Mouse (Mus musculus) bone marrow, adult 2 months (tissue): ENCODE measurements at regions not wholly inside any gene's neighbourhood (a gene's known extent, or its start where the extent isn't known, plus 50 kb on each side); places are given as distances from the start of the nearest gene placed in this dataset.
A peak's percentile ranks its signal among the peaks of the same experiment; 100 is the strongest.

Experiments used
- H3K27ac ChIP-seq: fragments of 200-500 bp; 2 replicates; pipeline ENCODE4 v1.5.1; 2012; ENCODE audit warnings: low read depth, mild to moderate bottlenecking, control low read depth, inconsistent platforms, low read length; ENCODE audit not compliant: control insufficient read depth, poor library complexity, insufficient read depth
- H3K4me1 ChIP-seq: fragments of 200-500 bp; 2 replicates; pipeline ENCODE4 v1.6.1; 2011; ENCODE audit warnings: low read length; ENCODE audit not compliant: control insufficient read depth, insufficient read depth
- H3K4me3 ChIP-seq: fragments of 200-500 bp; replicated peaks from 2 replicates; pipeline ENCODE3; 2011; ENCODE audit warnings: mild to moderate bottlenecking, low read depth, low read length, control low read depth; ENCODE audit not compliant: control insufficient read depth
- CTCF ChIP-seq: fragments of 200-500 bp; IDR thresholded peaks from 2 replicates; pipeline ENCODE4 v1.5.1; 2011; ENCODE audit warnings: low read length, control low read depth; ENCODE audit not compliant: control insufficient read depth, insufficient read depth
- POLR2A ChIP-seq: fragments of 200-500 bp; IDR thresholded peaks from 2 replicates; pipeline ENCODE4 v1.6.1; 2011; ENCODE audit warnings: low read depth, mild to moderate bottlenecking, control low read depth, low read length, borderline replicate concordance; ENCODE audit not compliant: control insufficient read depth
- WGBS: fragments of 180-500 bp; shearing (Covaris S2); methylation state at CpG from one replicate; pipeline ENCODE4 v1.1.7; 2018; 5-methylcytosine and 5-hydroxymethylcytosine counted together

DNA sequence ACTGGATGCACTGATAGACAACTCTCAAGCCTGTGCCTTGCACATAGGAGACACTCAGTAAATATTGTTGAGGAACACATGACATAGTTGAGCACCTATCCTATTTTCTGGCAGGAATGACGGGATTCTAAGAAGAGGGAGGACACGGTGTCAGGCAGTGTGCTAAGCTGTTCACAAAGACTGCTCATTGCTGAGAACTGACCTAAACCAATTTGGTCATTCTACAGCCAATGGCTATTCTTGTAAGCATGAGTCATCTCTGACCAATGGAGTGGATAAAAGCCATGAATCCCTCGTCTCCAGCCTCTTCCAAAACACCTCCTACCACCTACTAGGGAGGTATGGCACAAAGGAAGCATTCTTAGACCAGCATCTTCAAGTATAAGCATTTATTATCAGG, 75.7 kb upstream of the Kit start:
- Histone ChIP-seq H3K4me3 (no peak overlapping the region), H3K27ac (no peak overlapping the region), H3K4me1 (no peaks in the 10 kb centered on the region)
- WGBS = 78% methylated on average over 3 of the region's 3 CpGs
- TF ChIP-seq CTCF = no peak
- TF ChIP-seq POLR2A = no peak

DNA sequence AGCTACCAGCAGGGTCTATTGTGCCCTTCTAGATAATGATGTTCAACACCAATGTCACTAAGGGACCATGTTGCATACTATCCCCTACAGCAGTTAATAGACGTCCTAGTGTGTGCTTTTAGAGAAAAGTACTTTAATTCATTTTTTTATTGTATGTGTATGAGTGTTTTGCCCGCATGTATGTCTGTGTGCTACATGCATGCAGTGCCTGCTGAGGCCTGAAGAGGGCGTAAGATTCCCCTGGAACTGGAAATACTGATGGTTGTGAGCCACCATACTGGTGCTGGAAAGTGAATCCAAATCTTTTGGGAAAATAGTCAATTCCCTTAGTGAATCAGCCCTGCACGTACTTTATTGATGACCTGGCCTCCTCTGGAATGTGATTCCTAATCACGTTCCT, 75.0 kb upstream of the Kit start:
- Histone ChIP-seq H3K4me3 (no peak overlapping the region), H3K4me1 (no peaks in the 10 kb centered on the region), H3K27ac (no peak overlapping the region)
- TF ChIP-seq CTCF (peak; percentile 18; the same call in 1 of the 2 replicates), POLR2A (no peak)
- WGBS = 86% methylated on average over 5 of the region's 5 CpGs

DNA sequence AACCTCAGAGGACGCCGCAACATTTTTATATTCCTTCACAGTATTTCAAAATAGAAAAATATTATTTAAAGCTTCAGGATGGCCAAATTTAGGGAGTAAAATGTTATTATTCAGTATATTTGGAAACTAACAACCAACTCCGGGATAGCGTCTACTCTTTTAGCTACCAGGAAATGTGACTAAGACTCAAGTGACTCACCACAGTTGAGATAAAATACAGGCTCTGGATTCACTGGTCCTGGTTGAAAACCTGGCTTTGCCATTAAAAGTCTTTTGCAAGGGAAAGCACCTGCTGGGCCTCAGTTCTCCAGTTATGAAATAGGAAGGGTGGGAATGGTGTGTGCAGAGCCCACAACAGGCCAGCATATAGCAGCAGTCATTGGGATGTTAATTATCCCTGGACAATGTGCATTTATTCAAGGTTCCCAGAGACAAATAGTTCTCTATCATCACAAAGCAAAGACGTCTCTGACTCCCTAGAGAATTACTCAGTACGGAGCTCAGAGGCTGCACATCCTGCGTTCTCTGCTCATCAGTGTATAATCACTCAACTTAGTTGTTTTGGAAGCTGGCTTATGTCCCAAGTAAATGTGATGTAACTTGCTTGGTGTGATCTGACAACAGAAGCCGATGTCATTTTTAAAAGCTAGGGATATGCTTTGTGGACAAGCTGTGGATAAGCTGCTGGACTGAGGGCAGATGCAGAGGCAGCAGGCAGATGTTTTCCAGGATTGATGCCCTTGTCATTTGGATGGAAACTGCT, 73.9 kb upstream of the Kit start:
- Histone ChIP-seq H3K27ac (no peak overlapping the region), H3K4me1 (no peaks in the 10 kb centered on the region), H3K4me3 (no peak overlapping the region)
- TF ChIP-seq POLR2A = no peak
- no peak for TF ChIP-seq CTCF
- 79% methylated on average over 8 of the region's 8 CpGs for WGBS

DNA sequence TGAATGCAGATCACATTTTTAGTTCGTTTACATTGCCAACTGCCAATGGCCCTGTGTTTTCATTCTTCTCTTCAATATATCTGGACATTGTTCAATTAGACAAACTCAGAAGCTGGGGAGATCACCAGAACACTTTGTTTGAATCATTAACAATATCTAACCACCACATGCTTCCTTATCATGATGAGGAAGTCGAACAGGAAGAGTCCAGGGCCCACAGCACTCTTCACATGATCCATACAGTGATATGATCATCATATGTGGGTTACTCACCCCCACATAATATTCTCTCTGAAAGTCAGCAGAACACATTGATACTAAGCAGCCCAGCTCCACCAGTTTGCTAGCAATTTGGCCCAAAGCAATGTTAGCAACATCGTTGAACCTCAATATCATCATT, 71.0 kb upstream of the Kit start:
- TF ChIP-seq CTCF (no peak), POLR2A (no peak)
- Histone ChIP-seq H3K27ac (no peak overlapping the region), H3K4me3 (no peak overlapping the region), H3K4me1 (no peaks in the 10 kb centered on the region)
- WGBS = 41% methylated on average over 3 of the region's 3 CpGs

DNA sequence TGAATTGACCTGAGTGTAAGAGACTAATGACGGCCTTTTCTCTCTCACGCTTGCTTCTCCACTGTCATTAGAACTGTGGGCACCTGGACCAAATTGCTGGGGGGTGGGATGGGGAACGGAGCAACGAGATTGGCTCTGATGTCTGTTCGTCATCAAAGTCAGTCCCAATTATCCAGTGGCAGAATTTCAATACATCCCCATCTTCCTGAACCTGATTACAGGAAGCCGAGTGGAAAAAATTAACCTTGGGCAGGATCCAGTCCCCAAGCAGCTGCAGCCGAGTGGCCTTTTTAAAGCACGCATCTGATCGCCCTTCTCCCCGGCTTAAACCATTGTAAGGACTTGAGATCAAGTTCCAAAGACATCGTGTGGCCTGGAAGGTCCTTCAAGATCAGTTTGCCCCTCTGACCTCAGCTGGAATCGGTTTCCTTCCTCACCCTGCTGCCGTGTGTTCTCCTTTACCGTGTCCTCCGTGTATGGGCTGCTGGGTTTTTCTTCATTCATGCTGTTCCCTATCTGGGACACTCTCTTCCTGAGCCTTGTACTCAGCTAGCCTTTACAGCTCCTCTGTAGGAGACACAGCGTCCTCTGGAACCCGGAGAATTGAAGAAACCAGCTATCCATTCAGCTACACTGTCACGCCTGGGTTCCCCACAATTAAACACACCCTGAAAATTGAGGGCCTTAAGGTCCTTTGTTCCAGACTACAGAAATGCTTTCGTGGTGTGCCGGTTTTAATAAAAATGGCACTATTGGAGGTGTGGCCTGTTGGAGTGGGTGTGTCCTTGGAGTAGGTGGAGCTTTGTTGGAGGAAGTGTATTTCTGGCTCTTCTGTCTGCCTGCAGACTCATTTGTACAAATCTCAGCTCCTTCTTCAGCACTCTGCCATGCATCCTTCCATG, 61.9 kb upstream of the Kit start:
- no peak for TF ChIP-seq CTCF
- TF ChIP-seq POLR2A = no peak
- 83% methylated on average over 20 of the region's 20 CpGs for WGBS
- no peak overlapping the region for H3K27ac ChIP-seq

DNA sequence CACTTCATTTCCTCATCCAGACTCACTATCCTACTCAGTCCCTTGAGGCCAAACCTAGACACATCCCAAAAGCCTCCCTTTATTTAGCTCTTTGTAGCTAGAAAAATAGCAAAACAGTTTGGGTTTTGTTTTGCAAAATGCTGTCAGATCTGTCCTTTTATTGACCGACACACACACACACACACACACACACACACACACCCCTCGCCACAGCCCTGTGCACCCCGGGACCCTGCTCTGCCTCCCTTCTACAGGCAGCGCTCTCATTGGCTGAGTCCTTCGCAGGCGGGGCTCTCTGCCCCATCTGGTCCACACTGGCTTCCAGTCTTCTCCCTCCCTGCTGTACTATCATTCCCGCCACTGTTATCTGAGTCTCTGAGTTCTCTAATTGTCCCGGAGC, 56.5 kb upstream of the Kit start:
- TF ChIP-seq CTCF (no peak), POLR2A (no peak)
- WGBS = 84% methylated on average over 8 of the region's 8 CpGs

More for the DNA sequence above, 61.9 kb upstream of the Kit start:
- Histone ChIP-seq H3K4me1 (no peaks in the 10 kb centered on the region), H3K4me3 (no peak overlapping the region)

DNA sequence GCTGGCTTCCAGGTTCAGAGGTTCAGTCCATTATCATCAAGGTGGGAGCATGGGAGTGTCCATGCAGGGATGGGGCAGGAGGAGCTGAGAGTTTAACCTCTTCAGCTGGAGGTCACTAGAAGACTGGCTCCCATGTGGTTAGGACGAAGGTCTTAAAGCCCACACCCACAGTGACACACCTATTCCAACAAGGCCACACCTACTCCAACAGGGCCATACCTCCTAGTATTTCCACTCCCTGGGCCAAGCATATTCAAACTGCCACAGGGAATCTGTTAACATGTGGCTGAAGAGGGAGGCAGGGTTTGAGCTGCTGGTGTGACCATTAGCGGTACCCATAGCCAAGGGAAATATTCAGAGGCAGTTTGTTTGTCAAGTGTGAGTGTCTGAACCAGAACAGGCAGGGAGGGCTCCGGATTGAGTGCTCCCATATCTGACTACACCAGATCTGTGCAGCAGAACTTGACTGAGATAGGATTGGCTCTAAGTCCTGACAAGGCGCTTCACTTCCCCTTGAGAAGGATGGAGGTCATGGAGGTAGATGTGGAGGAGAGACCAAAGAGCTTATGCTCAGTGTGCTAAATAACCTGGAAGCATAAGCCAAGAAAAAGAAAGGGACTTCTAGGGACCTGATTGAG, 51.6 kb upstream of the Kit start:
- no peak for TF ChIP-seq POLR2A
- TF ChIP-seq CTCF = no peak
- Histone ChIP-seq H3K4me1 (no peaks in the 10 kb centered on the region), H3K27ac (no peak overlapping the region), H3K4me3 (no peak overlapping the region)
- WGBS = 73% methylated on average over 4 of the region's 4 CpGs

More for the DNA sequence above, 56.5 kb upstream of the Kit start:
- H3K27ac ChIP-seq = no peak overlapping the region
- no peaks in the 10 kb centered on the region for H3K4me1 ChIP-seq
- H3K4me3 ChIP-seq = no peak overlapping the region
